Mouse (Mus musculus): ENCODE measurements around the gene Tnrc6b.

Tnrc6b gene

GRCm38 (mm10) chr15:80741836-80742235 lies 30.7 kb downstream of the Tnrc6b start:
- no peak for DNase-seq

GRCm38 (mm10) chr15:80742991-80743474 lies 31.9 kb downstream of the Tnrc6b start:
- DNase-seq: no peak

GRCm38 (mm10) chr15:80743606-80744005 lies 32.5 kb downstream of the Tnrc6b start:
- DNase-seq: no peak

GRCm38 (mm10) chr15:80744667-80745422 lies 33.7 kb downstream of the Tnrc6b start:
- no peak for DNase-seq

GRCm38 (mm10) chr15:80748979-80749378 lies 37.9 kb downstream of the Tnrc6b start:
- DNase-seq: no peak

- DNase-seq: peak; percentile 22
Observed at GRCm38 (mm10) chr15:80753351-80753750, 42.2 kb downstream of the Tnrc6b start.

GRCm38 (mm10) chr15:80754103-80754502 lies 43.0 kb downstream of the Tnrc6b start:
- no peak for DNase-seq

- no peak for DNase-seq
Observed at GRCm38 (mm10) chr15:80759451-80759850, 48.3 kb downstream of the Tnrc6b start.

GRCm38 (mm10) chr15:80760504-80760903 lies 49.4 kb downstream of the Tnrc6b start:
- no peak for DNase-seq

- DNase-seq: no peak
Observed at GRCm38 (mm10) chr15:80760935-80761334, 49.8 kb downstream of the Tnrc6b start.

- DNase-seq: no peak
Observed at GRCm38 (mm10) chr15:80762621-80763020, 51.5 kb downstream of the Tnrc6b start.

GRCm38 (mm10) chr15:80764666-80765065 lies 53.6 kb downstream of the Tnrc6b start:
- DNase-seq: no peak

GRCm38 (mm10) chr15:80765381-80765780 lies 54.3 kb downstream of the Tnrc6b start:
- peak; percentile 13 for DNase-seq

- DNase-seq: no peak
Observed at GRCm38 (mm10) chr15:80768216-80768615, 57.1 kb downstream of the Tnrc6b start.

- no peak for DNase-seq
Observed at GRCm38 (mm10) chr15:80771926-80772441, 60.9 kb downstream of the Tnrc6b start.

- no peak for DNase-seq
Observed at GRCm38 (mm10) chr15:80774666-80775065, 63.6 kb downstream of the Tnrc6b start.

GRCm38 (mm10) chr15:80779006-80779405 lies 67.9 kb downstream of the Tnrc6b start:
- DNase-seq: no peak

GRCm38 (mm10) chr15:80780154-80780751 lies 69.1 kb downstream of the Tnrc6b start:
- DNase-seq: no peak

- DNase-seq: no peak
Observed at GRCm38 (mm10) chr15:80781218-80781806, 70.2 kb downstream of the Tnrc6b start.

GRCm38 (mm10) chr15:80784553-80784971 lies 73.4 kb downstream of the Tnrc6b start:
- no peak for DNase-seq

GRCm38 (mm10) chr15:80785699-80786098 lies 74.6 kb downstream of the Tnrc6b start:
- DNase-seq: no peak

- DNase-seq: no peak
Observed at GRCm38 (mm10) chr15:80787746-80788145, 76.6 kb downstream of the Tnrc6b start.

- no peak for DNase-seq
Observed at GRCm38 (mm10) chr15:80792556-80792955, 81.4 kb downstream of the Tnrc6b start.

- no peak for DNase-seq
Observed at GRCm38 (mm10) chr15:80795076-80795475, 84.0 kb downstream of the Tnrc6b start.

Measured in kidney, adult 18-20 months (tissue).